Mouse (Mus musculus) neural tube, embryonic 12.5 days (tissue): ENCODE data around the gene Vps26c. TPM values are rescaled to one million over a fixed set of nuclear protein-coding genes. Genes with fewer than 3 reads are reported as not detected.
"Not testable (repeated sequence)": the region's sequence is repeated elsewhere in the genome, so short reads cannot be mapped to it uniquely, and the experiment has no call there.

Source experiments
- ATAC-seq: fragments of 200-750 bp; cut with Nextera tagmentation; 2 replicates; pipeline ENCODE4 v1.8.0; 2017; ENCODE audit warnings: low read depth, mild to moderate bottlenecking, moderate TSS enrichment, moderate library complexity; ENCODE audit not compliant: low FRiP score
- H3K27ac ChIP-seq: fragments of 300-500 bp; sonication (generic); 2 replicates; pipeline ENCODE4 v1.5.1; 2016
- H3K27me3 ChIP-seq: fragments of 300-500 bp; sonication (generic); replicated peaks from 2 replicates; pipeline ENCODE4 v1.6.1; 2016; ENCODE audit warnings: mild to moderate bottlenecking
- H3K36me3 ChIP-seq: fragments of 300-500 bp; sonication (generic); 2 replicates; pipeline ENCODE4 v1.6.1; 2016; ENCODE audit warnings: mild to moderate bottlenecking
- H3K4me1 ChIP-seq: fragments of 300-500 bp; sonication (generic); 2 replicates; pipeline ENCODE4 v1.6.1; 2016
- H3K4me2 ChIP-seq: fragments of 300-500 bp; sonication (generic); replicated peaks from 2 replicates; pipeline ENCODE4 v1.6.1; 2016; ENCODE audit warnings: mild to moderate bottlenecking
- H3K4me3 ChIP-seq: fragments of 300-500 bp; sonication (generic); 2 replicates; pipeline ENCODE4 v1.5.1; 2016
- H3K9ac ChIP-seq: fragments of 300-500 bp; sonication (generic); 2 replicates; pipeline ENCODE4 v1.6.1; 2016; ENCODE audit warnings: mild to moderate bottlenecking
- H3K9me3 ChIP-seq: fragments of 300-500 bp; sonication (generic); 2 replicates; pipeline ENCODE4 v1.6.1; 2016; ENCODE audit warnings: mild to moderate bottlenecking
- WGBS: fragments of 180-500 bp; shearing (Covaris S2); methylation state at CpG from one replicate; pipeline ENCODE4 v1.1.7; 2016; 5-methylcytosine and 5-hydroxymethylcytosine counted together
- polyA plus RNA-seq: library from polyadenylated mRNA; unstranded; fragments of >200 nt; fragmentation: Nextera tagmentation; extraction: Ambion mirVana; gene quantifications from 2 replicates; pipeline ENCODE4 v1.2.1, GENCODE M21; 2016

Gene Vps26c
- polyA plus RNA-seq, 1 experiment from 2014 or later, result 65.2 TPM

GRCm38 (mm10) chr16:94468391-94468790 lies 58.2 kb downstream of the Vps26c start:
- Histone ChIP-seq H3K4me1 (peaks cover 5% of the 10 kb centered on the region; the same call in 1 of the 2 replicates), H3K9me3 (no peaks in the 10 kb centered on the region), H3K27me3 (no peaks in the 10 kb centered on the region), H3K4me3 (no peak overlapping the region), H3K27ac (no peak overlapping the region), H3K4me2 (no peak overlapping the region), H3K36me3 (peaks cover 75% of the 10 kb centered on the region), H3K9ac (no peak overlapping the region)
- WGBS, result 96% methylated on average over 2 of the region's 2 CpGs
- no peak for ATAC-seq

- no peaks in the 10 kb centered on the region for H3K9me3 ChIP-seq
- no peak overlapping the region for H3K27ac ChIP-seq
- no peak overlapping the region for H3K4me3 ChIP-seq
- WGBS, result 92% methylated on average over 11 of the region's 11 CpGs
- H3K36me3 ChIP-seq, result peaks cover 79% of the 10 kb centered on the region
- no peak overlapping the region for H3K9ac ChIP-seq
- H3K4me2 ChIP-seq, result no peak overlapping the region
- ATAC-seq, result no peak
- H3K27me3 ChIP-seq, result no peaks in the 10 kb centered on the region
- H3K4me1 ChIP-seq, result peaks cover 2% of the 10 kb centered on the region; the same call in 1 of the 2 replicates
Observed at GRCm38 (mm10) chr16:94467337-94468055, 59.1 kb downstream of the Vps26c start.

GRCm38 (mm10) chr16:94466317-94466716 lies 60.3 kb downstream of the Vps26c start:
- ATAC-seq, H3K4me2 ChIP-seq, H3K27me3 ChIP-seq, H3K9ac ChIP-seq, H3K27ac ChIP-seq, H3K4me1 ChIP-seq, H3K4me3 ChIP-seq, H3K9me3 ChIP-seq: not testable (repeated sequence)
- WGBS, result 95% methylated on average over 7 of the region's 7 CpGs
- peaks cover 89% of the 10 kb centered on the region for H3K36me3 ChIP-seq

GRCm38 (mm10) chr16:94465900-94466299 lies 60.7 kb downstream of the Vps26c start:
- ATAC-seq, result no peak
- 89% methylated on average over 4 of the region's 4 CpGs for WGBS
- H3K36me3 ChIP-seq, result peaks cover 93% of the 10 kb centered on the region

GRCm38 (mm10) chr16:94464067-94464466 lies 62.6 kb downstream of the Vps26c start:
- H3K9me3 ChIP-seq, result no peaks in the 10 kb centered on the region
- no peak overlapping the region for H3K27ac ChIP-seq
- H3K9ac ChIP-seq, result no peak overlapping the region
- no peaks in the 10 kb centered on the region for H3K4me1 ChIP-seq
- no peak overlapping the region for H3K4me3 ChIP-seq
- peaks cover 95% of the 10 kb centered on the region for H3K36me3 ChIP-seq
- WGBS, result 92% methylated on average over 3 of the region's 3 CpGs
- H3K4me2 ChIP-seq, result no peak overlapping the region
- no peak for ATAC-seq
- H3K27me3 ChIP-seq, result no peaks in the 10 kb centered on the region

More at GRCm38 (mm10) chr16:94465900-94466299, 60.7 kb downstream of the Vps26c start:
- no peak overlapping the region for H3K4me2 ChIP-seq
- H3K9me3 ChIP-seq, result no peaks in the 10 kb centered on the region
- H3K9ac ChIP-seq, result no peak overlapping the region
- H3K27me3 ChIP-seq, result no peaks in the 10 kb centered on the region
- no peak overlapping the region for H3K27ac ChIP-seq
- H3K4me1 ChIP-seq, result no peaks in the 10 kb centered on the region
- no peak overlapping the region for H3K4me3 ChIP-seq

GRCm38 (mm10) chr16:94454146-94454545 lies 72.5 kb downstream of the Vps26c start:
- H3K4me3 ChIP-seq, result no peak overlapping the region
- H3K4me1 ChIP-seq, result no peaks in the 10 kb centered on the region
- no peak overlapping the region for H3K9ac ChIP-seq
- 84% methylated on average over 4 of the region's 4 CpGs for WGBS
- no peak overlapping the region for H3K27ac ChIP-seq
- ATAC-seq, result no peak
- H3K4me2 ChIP-seq, result no peak overlapping the region
- peaks cover 93% of the 10 kb centered on the region for H3K36me3 ChIP-seq
- no peaks in the 10 kb centered on the region for H3K27me3 ChIP-seq
- no peaks in the 10 kb centered on the region for H3K9me3 ChIP-seq

- no peak overlapping the region for H3K4me3 ChIP-seq
- H3K9me3 ChIP-seq, result no peaks in the 10 kb centered on the region
- no peak overlapping the region for H3K4me2 ChIP-seq
- H3K36me3 ChIP-seq, result peaks cover 93% of the 10 kb centered on the region
- no peak overlapping the region for H3K9ac ChIP-seq
- H3K27ac ChIP-seq, result no peak overlapping the region
- no peaks in the 10 kb centered on the region for H3K4me1 ChIP-seq
- H3K27me3 ChIP-seq, result no peaks in the 10 kb centered on the region
- WGBS, result 87% methylated on average over 4 of the region's 4 CpGs
- no peak for ATAC-seq
Observed at GRCm38 (mm10) chr16:94452768-94453167, 73.9 kb downstream of the Vps26c start.

GRCm38 (mm10) chr16:94451545-94452488 lies 74.8 kb downstream of the Vps26c start:
- Histone ChIP-seq H3K27ac (no peak overlapping the region), H3K4me1 (no peaks in the 10 kb centered on the region), H3K4me3 (no peak overlapping the region), H3K36me3 (peaks cover 91% of the 10 kb centered on the region), H3K9me3 (no peaks in the 10 kb centered on the region), H3K4me2 (no peak overlapping the region), H3K27me3 (no peaks in the 10 kb centered on the region), H3K9ac (no peak overlapping the region)
- 92% methylated on average over 11 of the region's 11 CpGs for WGBS
- no peak for ATAC-seq

- H3K4me3 ChIP-seq, result no peak overlapping the region
- no peak overlapping the region for H3K27ac ChIP-seq
- H3K4me1 ChIP-seq, result no peaks in the 10 kb centered on the region
- no peak for ATAC-seq
- no peak overlapping the region for H3K9ac ChIP-seq
- H3K27me3 ChIP-seq, result no peaks in the 10 kb centered on the region
- H3K4me2 ChIP-seq, result no peak overlapping the region
- H3K9me3 ChIP-seq, result no peaks in the 10 kb centered on the region
- 94% methylated on average over 7 of the region's 7 CpGs for WGBS
- H3K36me3 ChIP-seq, result peaks cover 82% of the 10 kb centered on the region
Observed at GRCm38 (mm10) chr16:94449632-94450031, 77.0 kb downstream of the Vps26c start.

- no peak for ATAC-seq
- Histone ChIP-seq H3K4me1 (no peaks in the 10 kb centered on the region), H3K4me2 (no peak overlapping the region), H3K36me3 (peaks cover 80% of the 10 kb centered on the region), H3K9ac (no peak overlapping the region), H3K4me3 (no peak overlapping the region), H3K27ac (no peak overlapping the region), H3K9me3 (no peaks in the 10 kb centered on the region), H3K27me3 (no peaks in the 10 kb centered on the region)
- 87% methylated on average over 8 of the region's 8 CpGs for WGBS
Observed at GRCm38 (mm10) chr16:94449151-94449550, 77.5 kb downstream of the Vps26c start.
